Mouse (Mus musculus) embryonic facial prominence, embryonic 15.5 days (tissue): ENCODE measurements around the gene Tbl3. TPM values are rescaled to one million over a fixed set of nuclear protein-coding genes. Genes with fewer than 3 reads are reported as not detected.

Experiments
- ATAC-seq: fragments of 200-750 bp; cut with Nextera tagmentation; 2 replicates; pipeline ENCODE4 v1.8.0; 2017; ENCODE audit warnings: low read depth, moderate TSS enrichment; ENCODE audit not compliant: insufficient number of reproducible peaks, low FRiP score, low TSS enrichment
- H3K27ac ChIP-seq: fragments of 300-500 bp; sonication (generic); replicated peaks from 2 replicates; pipeline ENCODE4 v1.5.1; 2015; ENCODE audit warnings: mild to moderate bottlenecking, inconsistent platforms
- H3K27me3 ChIP-seq: fragments of 300-500 bp; sonication (generic); 2 replicates; pipeline ENCODE4 v1.6.1; 2015; ENCODE audit warnings: inconsistent platforms
- H3K36me3 ChIP-seq: fragments of 300-500 bp; sonication (generic); 2 replicates; pipeline ENCODE4 v1.6.1; 2015; ENCODE audit warnings: mild to moderate bottlenecking, inconsistent platforms
- H3K4me1 ChIP-seq: fragments of 300-500 bp; sonication (generic); 2 replicates; pipeline ENCODE4 v1.6.1; 2015; ENCODE audit warnings: inconsistent platforms
- H3K4me2 ChIP-seq: fragments of 300-500 bp; sonication (generic); replicated peaks from 2 replicates; pipeline ENCODE4 v1.6.1; 2015; ENCODE audit warnings: mild to moderate bottlenecking, inconsistent platforms
- H3K4me3 ChIP-seq: fragments of 300-500 bp; sonication (generic); replicated peaks from 2 replicates; pipeline ENCODE4 v1.5.1; 2015; ENCODE audit warnings: mild to moderate bottlenecking, inconsistent platforms
- H3K9ac ChIP-seq: fragments of 300-500 bp; sonication (generic); 2 replicates; pipeline ENCODE4 v1.6.1; 2015; ENCODE audit warnings: inconsistent platforms
- H3K9me3 ChIP-seq: fragments of 300-500 bp; sonication (generic); replicated peaks from 2 replicates; pipeline ENCODE4 v1.6.1; 2016; ENCODE audit warnings: inconsistent platforms
- WGBS: fragments of 180-500 bp; shearing (Covaris S2); methylation state at CpG from one replicate; pipeline ENCODE4 v1.1.7; 2015; 5-methylcytosine and 5-hydroxymethylcytosine counted together
- polyA plus RNA-seq: library from polyadenylated mRNA; unstranded; fragments of >200 nt; fragmentation: Nextera tagmentation; extraction: Ambion mirVana; gene quantifications from 2 replicates; pipeline ENCODE4 v1.2.1, GENCODE M21; 2015

The Tbl3 gene
- polyA plus RNA-seq, 1 experiment from 2014 or later: 63.4 TPM

- no peaks in the 10 kb centered on the region for H3K9me3 ChIP-seq
- peaks cover 21% of the 10 kb centered on the region for H3K36me3 ChIP-seq
- H3K27ac ChIP-seq: no peak overlapping the region
- H3K9ac ChIP-seq: no peak overlapping the region
- peaks cover 8% of the 10 kb centered on the region for H3K4me1 ChIP-seq
- H3K4me3 ChIP-seq: no peak overlapping the region
- 93% methylated on average over 15 of the region's 15 CpGs for WGBS
- no peak overlapping the region for H3K4me2 ChIP-seq
- H3K27me3 ChIP-seq: no peaks in the 10 kb centered on the region
- no peak for ATAC-seq
Observed at GRCm38 (mm10) chr17:24716166-24716682, 8.8 kb upstream of the Tbl3 start.

DNA sequence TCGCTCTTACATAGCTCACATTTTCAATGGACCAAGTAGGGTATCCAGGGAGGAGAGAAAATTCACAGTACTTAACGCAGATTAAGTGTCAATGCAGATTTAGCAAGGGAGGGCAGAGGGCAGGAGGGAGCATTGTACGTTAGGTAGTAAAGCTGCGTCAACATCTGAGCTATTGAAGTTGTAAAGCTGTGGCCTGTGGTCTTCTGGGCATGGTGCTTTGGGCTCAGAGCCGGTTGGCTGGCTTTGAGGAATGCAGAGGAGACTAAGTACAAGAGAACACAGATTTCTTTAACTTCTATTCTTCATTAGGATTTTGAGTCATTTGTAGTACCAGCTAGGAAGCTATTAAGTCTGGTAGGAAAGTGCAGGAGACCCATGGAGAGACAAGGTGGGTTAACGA is 8.1 kb upstream of the Tbl3 start:
- H3K36me3 ChIP-seq: peaks cover 21% of the 10 kb centered on the region
- 72% methylated on average over 6 of the region's 6 CpGs for WGBS
- H3K27ac ChIP-seq: no peak overlapping the region
- peaks cover 7% of the 10 kb centered on the region for H3K4me1 ChIP-seq
- no peaks in the 10 kb centered on the region for H3K27me3 ChIP-seq
- H3K4me2 ChIP-seq: no peak overlapping the region
- ATAC-seq: no peak
- no peaks in the 10 kb centered on the region for H3K9me3 ChIP-seq
- no peak overlapping the region for H3K9ac ChIP-seq
- no peak overlapping the region for H3K4me3 ChIP-seq

DNA sequence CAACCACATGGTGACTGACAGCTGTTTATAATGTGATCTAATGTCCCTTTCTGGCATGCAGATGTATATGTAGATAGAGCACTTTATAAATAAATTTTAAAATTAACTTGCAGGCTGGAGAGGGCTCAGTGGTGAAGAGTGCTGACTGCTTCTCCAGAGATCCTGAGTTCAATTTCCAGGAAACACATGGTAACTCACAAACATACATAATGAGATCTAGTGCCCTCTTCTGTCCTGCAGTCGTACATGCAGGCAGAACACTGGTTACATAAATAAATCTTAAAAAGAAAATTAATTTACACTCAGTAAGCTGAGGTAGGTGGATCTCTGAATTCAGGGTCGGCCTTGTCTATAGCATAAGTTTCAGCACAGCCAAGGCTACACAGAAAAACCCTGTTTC is 1.2 kb upstream of the Tbl3 start:
- no peak for ATAC-seq
- H3K36me3 ChIP-seq: peaks cover 19% of the 10 kb centered on the region
- H3K27me3 ChIP-seq: no peaks in the 10 kb centered on the region
- H3K4me1 ChIP-seq: peaks cover 17% of the 10 kb centered on the region
- peak overlapping the region; percentile 72 for H3K4me2 ChIP-seq
- H3K4me3 ChIP-seq: peak overlapping the region; percentile 87
- H3K9ac ChIP-seq: no peak overlapping the region
- H3K9me3 ChIP-seq: no peaks in the 10 kb centered on the region
- WGBS: 39% methylated on average over 2 of the region's 2 CpGs
- H3K27ac ChIP-seq: no peak overlapping the region

DNA sequence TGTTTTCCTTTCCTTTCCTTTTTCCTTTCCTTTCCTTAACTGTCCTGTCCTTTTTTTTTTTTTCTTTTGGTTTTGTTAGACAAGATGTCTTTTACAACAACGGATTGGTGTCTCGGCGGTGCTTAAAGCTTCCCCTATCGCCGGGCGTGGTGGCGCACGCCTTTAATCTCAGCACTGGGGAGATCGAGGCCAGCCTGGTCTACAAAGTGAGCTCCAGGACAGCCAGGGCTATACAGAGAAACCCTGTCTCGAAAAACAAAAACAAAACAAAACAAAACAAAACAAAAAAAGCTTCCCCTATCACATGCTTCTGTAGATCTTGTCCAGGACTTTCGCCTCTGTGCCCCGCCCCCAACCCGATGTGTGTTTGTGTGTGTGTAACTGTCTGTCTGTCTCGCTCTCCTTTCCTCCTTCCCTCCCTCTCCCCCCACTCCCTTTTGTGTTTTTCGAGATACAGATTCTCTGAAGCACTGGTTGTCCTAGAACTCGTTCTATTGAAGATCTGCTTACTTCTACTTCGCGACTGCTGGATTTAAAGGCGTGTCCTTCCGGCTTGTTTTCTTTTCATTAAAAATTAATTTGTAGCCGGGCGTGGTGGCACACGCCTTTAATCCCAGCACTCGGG is 453 bp upstream of the Tbl3 start:
- Histone ChIP-seq H3K4me2 (peak overlapping the region; percentile 72), H3K9ac (peak overlapping the region; percentile 79; the same call in 1 of the 2 replicates), H3K9me3 (no peaks in the 10 kb centered on the region), H3K4me3 (peak overlapping the region; percentile 87), H3K4me1 (peaks cover 17% of the 10 kb centered on the region), H3K27ac (peak overlapping the region; percentile 84), H3K36me3 (peaks cover 22% of the 10 kb centered on the region), H3K27me3 (no peaks in the 10 kb centered on the region)
- ATAC-seq: no peak
- WGBS: 3% methylated on average over 24 of the region's 24 CpGs

GRCm38 (mm10) chr17:24705821-24706220 is 1.6 kb downstream of the Tbl3 start:
- no peak overlapping the region for H3K9ac ChIP-seq
- no peak overlapping the region for H3K27ac ChIP-seq
- no peaks in the 10 kb centered on the region for H3K9me3 ChIP-seq
- H3K36me3 ChIP-seq: peaks cover 41% of the 10 kb centered on the region
- no peak overlapping the region for H3K4me2 ChIP-seq
- H3K4me3 ChIP-seq: no peak overlapping the region
- WGBS: 91% methylated on average over 3 of the region's 3 CpGs
- peaks cover 17% of the 10 kb centered on the region for H3K4me1 ChIP-seq
- no peak for ATAC-seq
- H3K27me3 ChIP-seq: no peaks in the 10 kb centered on the region

DNA sequence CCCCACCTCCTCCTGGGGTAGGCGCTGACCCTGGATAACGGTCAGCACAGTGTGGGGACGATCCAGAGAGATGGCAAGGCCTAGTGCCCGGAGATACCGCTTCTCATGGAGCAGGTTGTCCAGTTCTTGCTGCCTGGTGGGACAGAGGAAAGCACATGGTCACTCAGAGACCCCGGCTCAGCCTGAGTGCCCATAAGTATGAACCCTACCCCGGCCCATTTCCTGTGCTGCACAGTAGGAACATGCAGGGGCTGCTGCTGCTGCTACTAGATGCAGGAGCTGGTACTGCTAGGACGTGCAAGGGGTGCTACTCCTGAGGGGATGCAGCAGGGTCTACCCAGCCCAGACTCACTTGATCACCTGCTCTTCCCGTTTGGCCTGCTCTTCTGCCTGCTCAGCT is 6.2 kb downstream of the Tbl3 start:
- no peak overlapping the region for H3K9ac ChIP-seq
- 85% methylated on average over 9 of the region's 9 CpGs for WGBS
- H3K9me3 ChIP-seq: no peaks in the 10 kb centered on the region
- H3K4me1 ChIP-seq: peaks cover 25% of the 10 kb centered on the region
- H3K27me3 ChIP-seq: no peaks in the 10 kb centered on the region
- no peak overlapping the region for H3K27ac ChIP-seq
- H3K4me3 ChIP-seq: no peak overlapping the region
- peaks cover 56% of the 10 kb centered on the region for H3K36me3 ChIP-seq
- no peak overlapping the region for H3K4me2 ChIP-seq
- ATAC-seq: no peak

- Histone ChIP-seq H3K4me3 (no peak overlapping the region), H3K27ac (no peak overlapping the region), H3K36me3 (peaks cover 45% of the 10 kb centered on the region), H3K4me1 (peaks cover 29% of the 10 kb centered on the region), H3K9ac (no peak overlapping the region), H3K27me3 (no peaks in the 10 kb centered on the region), H3K9me3 (no peaks in the 10 kb centered on the region), H3K4me2 (no peak overlapping the region)
- WGBS: 83% methylated on average over 2 of the region's 2 CpGs
- ATAC-seq: no peak
Observed at GRCm38 (mm10) chr17:24699473-24699872, 8.0 kb downstream of the Tbl3 start.

GRCm38 (mm10) chr17:24698715-24699114 is 8.7 kb downstream of the Tbl3 start:
- no peak for ATAC-seq
- Histone ChIP-seq H3K9me3 (no peaks in the 10 kb centered on the region), H3K27me3 (no peaks in the 10 kb centered on the region), H3K4me2 (no peak overlapping the region), H3K36me3 (peaks cover 38% of the 10 kb centered on the region), H3K27ac (no peak overlapping the region), H3K4me1 (peaks cover 29% of the 10 kb centered on the region), H3K9ac (no peak overlapping the region), H3K4me3 (no peak overlapping the region)
- 70% methylated on average over 9 of the region's 9 CpGs for WGBS

GRCm38 (mm10) chr17:24697985-24698384 is 9.5 kb downstream of the Tbl3 start:
- H3K4me2 ChIP-seq: 0 out of 2 replicates have a peak overlapping the region, but pooled peaks have one; percentile 1
- ATAC-seq: no peak
- peaks cover 29% of the 10 kb centered on the region for H3K4me1 ChIP-seq
- peak overlapping the region; percentile 14; the same call in 1 of the 2 replicates for H3K27ac ChIP-seq
- H3K27me3 ChIP-seq: no peaks in the 10 kb centered on the region
- no peaks in the 10 kb centered on the region for H3K9me3 ChIP-seq
- H3K9ac ChIP-seq: no peak overlapping the region
- WGBS: 13% methylated on average over 5 of the region's 5 CpGs
- peaks cover 40% of the 10 kb centered on the region for H3K36me3 ChIP-seq
- no peak overlapping the region for H3K4me3 ChIP-seq

- peaks cover 29% of the 10 kb centered on the region for H3K4me1 ChIP-seq
- peak within 1 kb of the TSS; percentile 76 for H3K9ac ChIP-seq
- no peaks in the 10 kb centered on the region for H3K9me3 ChIP-seq
- ATAC-seq: peak; percentile 93
- under 1% methylated on average over 76 of the region's 76 CpGs for WGBS
- H3K27ac ChIP-seq: peak within 1 kb of the TSS; percentile 91
- H3K27me3 ChIP-seq: peaks cover under 1% of the 10 kb centered on the region; the same call in 1 of the 2 replicates
- peak within 1 kb of the TSS; percentile 71 for H3K4me3 ChIP-seq
- peak within 1 kb of the TSS; percentile 80 for H3K4me2 ChIP-seq
- H3K36me3 ChIP-seq: peaks cover 27% of the 10 kb centered on the region
Observed at GRCm38 (mm10) chr17:24696011-24696697, 11.3 kb downstream of the Tbl3 start, which contains the start of the genes Gfer and Noxo1. Gene Gfer (minus strand): TSS chr17:24696156. Gene Noxo1 (plus strand): TSS chr17:24696234.

DNA sequence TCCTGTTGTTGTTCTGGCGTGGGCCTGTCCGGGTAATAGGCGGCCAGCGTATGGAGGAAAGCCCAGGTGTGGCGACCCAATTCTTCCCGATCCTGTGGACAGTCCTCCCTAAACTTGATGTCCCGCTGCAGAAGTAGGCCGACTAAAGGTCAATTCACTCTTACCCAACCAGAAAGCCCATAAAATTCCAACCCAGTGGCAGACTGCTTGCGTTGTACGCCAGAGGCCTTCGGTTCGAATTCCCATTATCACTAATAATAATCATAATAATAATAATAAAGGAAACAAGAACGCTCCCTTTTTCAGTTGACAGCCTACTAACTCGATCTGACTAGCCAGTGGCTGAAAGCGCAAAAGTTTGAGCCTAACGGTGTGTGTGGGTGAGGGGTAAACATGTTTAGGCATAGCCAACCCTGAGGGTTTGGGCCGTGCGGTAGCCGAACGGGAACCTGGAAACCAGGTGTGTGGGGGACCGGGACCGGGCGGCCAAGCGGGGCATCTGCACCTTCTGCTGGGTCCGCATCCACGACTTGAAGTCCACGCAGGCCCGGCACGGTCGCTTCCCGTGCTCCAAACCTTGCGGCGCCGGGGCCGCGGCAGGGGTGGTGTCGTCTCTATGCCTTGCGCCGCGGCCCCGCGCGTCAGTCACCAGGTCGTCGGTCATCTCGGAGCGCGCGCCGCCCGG is 12.0 kb downstream of the Tbl3 start:
- Histone ChIP-seq H3K27ac (peak overlapping the region; percentile 91), H3K27me3 (peaks cover 7% of the 10 kb centered on the region), H3K36me3 (peaks cover 21% of the 10 kb centered on the region), H3K4me3 (peak overlapping the region; percentile 71), H3K9ac (peak overlapping the region; percentile 76), H3K4me2 (peak overlapping the region; percentile 80), H3K4me1 (peaks cover 29% of the 10 kb centered on the region), H3K9me3 (no peaks in the 10 kb centered on the region)
- peak; percentile 8; the same call in 1 of the 2 replicates for ATAC-seq
- WGBS: 8% methylated on average over 40 of the region's 51 CpGs
